Comparison of ENCODE assay signal across 16 mouse cellular contexts in genomic region chr6:101328514-101328913, GRCm38 (mm10). TPM values are rescaled to one million over a fixed set of nuclear protein-coding genes. Genes with fewer than 3 reads are reported as not detected.
DNase-seq lines count a peak whose midpoint lies in the region; ATAC-seq and TF ChIP-seq lines count a peak whose summit lies in the region.
"Had no signal": no experiment of that assay in that cellular context is flagged by ENCODE, and none has a peak within 500 bp of the region (broad histone marks: within the 10 kb centered on the region; RNA-seq: fewer than 3 reads in every experiment).

No protein-coding gene starts in this region.

- H3K4me3 ChIP-seq in heart, embryonic 11.5 days (ENCODE audit: low read depth, low read length) = no peak overlapping the region
- H3K4me3 ChIP-seq in lung, postnatal 0 days (ENCODE audit: low read depth, low read length) = no peak overlapping the region
- no peak overlapping the region for H3K4me3 ChIP-seq in embryonic fibroblast, embryonic 13.5 days (ENCODE audit: insufficient read depth, low read length)
- H3K4me3 ChIP-seq in myocyte = no peak overlapping the region
- no peak overlapping the region for H3K4me3 ChIP-seq in left cerebral cortex, adult 2 months
- H3K4me3 ChIP-seq: embryonic facial prominence, embryonic 13.5 days had no signal

- ATAC-seq in heart, embryonic 11.5 days (replicated peaks; ENCODE audit: insufficient number of reproducible peaks, low FRiP score, low TSS enrichment) = no peak
- ATAC-seq in lung, postnatal 0 days = 0 out of 2 replicates have a peak, but pooled peaks have one; percentile 34
- ATAC-seq: hindbrain, postnatal 0 days had no signal

- no peak for TF ChIP-seq EP300 in lung, postnatal 0 days (IDR thresholded peaks at IDR 0.05)

- TF ChIP-seq POLR2A in embryonic fibroblast, embryonic 13.5 days (IDR thresholded peaks at IDR 0.05; ENCODE audit: low read depth, low read length) = no peak
- no peak for TF ChIP-seq POLR2A in myocyte (IDR thresholded peaks at IDR 0.05; ENCODE audit: insufficient read length, low read depth)

- TF ChIP-seq CTCF in lung, postnatal 0 days (IDR thresholded peaks at IDR 0.05) = no peak
- no peak for TF ChIP-seq CTCF in embryonic fibroblast, embryonic 13.5 days (IDR thresholded peaks at IDR 0.05; ENCODE audit: borderline replicate concordance, insufficient read depth, low read length)
- no peak for TF ChIP-seq CTCF in left cerebral cortex, adult 2 months (IDR thresholded peaks at IDR 0.05)

- no peak overlapping the region for H3K4me2 ChIP-seq in heart, embryonic 11.5 days
- H3K4me2 ChIP-seq in lung, postnatal 0 days (replicated peaks; ENCODE audit: low read depth, low read length) = no peak overlapping the region
- peak overlapping the region; percentile 65 for H3K4me2 ChIP-seq in myocyte (ENCODE audit: low read depth)
- H3K4me2 ChIP-seq: embryonic facial prominence, embryonic 13.5 days; midbrain, embryonic 11.5 days had no signal

- H3ac ChIP-seq in myocyte (ENCODE audit: control insufficient read depth, insufficient read length) = no peak overlapping the region

- H3K9ac ChIP-seq in heart, embryonic 11.5 days (ENCODE audit: low read depth, low read length) = no peak overlapping the region
- H3K9ac ChIP-seq in lung, postnatal 0 days (replicated peaks; ENCODE audit: low read depth) = no peak overlapping the region
- H3K9ac ChIP-seq: embryonic facial prominence, embryonic 13.5 days had no signal

- peak overlapping the region; percentile 73; the same call in 1 of the 2 replicates for H3K27ac ChIP-seq in heart, embryonic 11.5 days (ENCODE audit: low read depth, low read length)
- no peak overlapping the region for H3K27ac ChIP-seq in lung, postnatal 0 days (ENCODE audit: low read length)
- H3K27ac ChIP-seq in embryonic fibroblast, embryonic 13.5 days (ENCODE audit: insufficient read depth, low read length) = peak overlapping the region; percentile 63
- H3K27ac ChIP-seq in left cerebral cortex, adult 2 months = no peak overlapping the region
- H3K27ac ChIP-seq: embryonic facial prominence, embryonic 13.5 days; hindbrain, postnatal 0 days had no signal

- no peaks in the 10 kb centered on the region for H3K9me3 ChIP-seq in heart, embryonic 11.5 days (replicated peaks; ENCODE audit: control insufficient read depth, low read length)
- H3K9me3 ChIP-seq in lung, postnatal 0 days (ENCODE audit: low read length) = no peaks in the 10 kb centered on the region
- H3K9me3 ChIP-seq: embryonic facial prominence, embryonic 13.5 days had no signal

- DNase-seq in heart, adult 9 months (ENCODE audit: low spot score in 2 of 2) = no peak
- peak; percentile 64 for DNase-seq in lung, postnatal 0 days (ENCODE audit: low spot score)
- DNase-seq in lung, postnatal 25 days (ENCODE audit: low spot score) = no peak
- DNase-seq in left cerebral cortex, adult 2 months (ENCODE audit: extremely low spot score in 1 of 2, low spot score in 2 of 2) = no peak
- DNase-seq in cerebellum, adult 9-11 months = no peak
- DNase-seq: cerebellum, adult 18-20 months; kidney, adult 2 months; layer of hippocampus, postnatal 36 days; thymus, postnatal 36 days had no signal

- intact Hi-C loops in left cerebral cortex, adult 2 months (cut with DNase I) = no loop called here

- H3K27me3 ChIP-seq in heart, embryonic 11.5 days (ENCODE audit: control insufficient read depth, insufficient read depth, low read length) = no peaks in the 10 kb centered on the region
- no peaks in the 10 kb centered on the region for H3K27me3 ChIP-seq in lung, postnatal 0 days (replicated peaks; ENCODE audit: insufficient read depth, low read length)
- no peaks in the 10 kb centered on the region for H3K27me3 ChIP-seq in myocyte (ENCODE audit: control insufficient read depth, insufficient read depth, insufficient read length)
- H3K27me3 ChIP-seq: embryonic facial prominence, embryonic 13.5 days had no signal

- H3K4me1 ChIP-seq in heart, embryonic 11.5 days (ENCODE audit: control insufficient read depth, insufficient read depth, low read length) = peaks cover 48% of the 10 kb centered on the region
- peaks cover 17% of the 10 kb centered on the region; the same call in 1 of the 2 replicates for H3K4me1 ChIP-seq in lung, postnatal 0 days (ENCODE audit: insufficient read depth, low read depth, low read length)
- H3K4me1 ChIP-seq in embryonic fibroblast, embryonic 13.5 days (ENCODE audit: control insufficient read depth, insufficient read depth, low read length) = peaks cover 29% of the 10 kb centered on the region

- WGBS in heart, embryonic 11.5 days (ENCODE audit: insufficient replicate concordance) = 31% methylated on average over 6 of the region's 6 CpGs
- WGBS in lung, postnatal 0 days = 21% methylated on average over 6 of the region's 6 CpGs

- no peaks in the 10 kb centered on the region for H3K36me3 ChIP-seq in heart, embryonic 11.5 days (ENCODE audit: control insufficient read depth, insufficient read depth, low read length)
- H3K36me3 ChIP-seq in lung, postnatal 0 days (ENCODE audit: insufficient read depth, low read length) = no peaks in the 10 kb centered on the region
- H3K36me3 ChIP-seq in myocyte (ENCODE audit: control insufficient read depth, insufficient read depth) = no peaks in the 10 kb centered on the region
- H3K36me3 ChIP-seq: embryonic facial prominence, embryonic 13.5 days had no signal

- H3K79me2 ChIP-seq in myocyte (ENCODE audit: control insufficient read depth, insufficient read depth) = peaks cover 21% of the 10 kb centered on the region

TF ChIP-seq in myocyte, 11 proteins besides CTCF, POLR2A, EP300 and RAD21:
- TF ChIP-seq CEBPB (IDR thresholded peaks at IDR 0.05; ENCODE audit: insufficient read depth, poor library complexity, severe bottlenecking) (no peak), POLR2AphosphoS2 (IDR thresholded peaks at IDR 0.05; ENCODE audit: insufficient read length, low read depth) (no peak), E2F4 (IDR thresholded peaks at IDR 0.05; ENCODE audit: insufficient read depth) (no peak), SRF (IDR thresholded peaks at IDR 0.05; ENCODE audit: control insufficient read depth, insufficient read length, low read depth) (no peak), TCF3 (IDR thresholded peaks at IDR 0.05; ENCODE audit: insufficient read length, low read depth) (no peak), TCF12 (IDR thresholded peaks at IDR 0.05; ENCODE audit: insufficient read depth, poor library complexity, severe bottlenecking) (no peak), USF1 (IDR thresholded peaks at IDR 0.05; ENCODE audit: low read depth) (no peak), MYOG (IDR thresholded peaks at IDR 0.05; ENCODE audit: control insufficient read depth in 1 of 3, insufficient read depth in 1 of 3, insufficient read length in 2 of 3, low read depth in 2 of 3) (no peak), REST (IDR thresholded peaks at IDR 0.05; ENCODE audit: insufficient read depth, insufficient read length) (no peak), MAX (IDR thresholded peaks at IDR 0.05; ENCODE audit: low read depth) (no peak), MYOD1 (IDR thresholded peaks at IDR 0.05; ENCODE audit: control insufficient read depth in 1 of 3, insufficient read length in 2 of 3, low read depth in 2 of 3) (no peak)

RNA-seq across cellular contexts. Expression of gene Pdzrn3, which starts 49.2 kb away (rescaled TPM):
- 9.5 and 10.5 TPM in 2 replicates for polyA plus RNA-seq in heart, embryonic 11.5 days (2014; fragmentation: Nextera tagmentation; extraction: Ambion mirVana)
- polyA plus RNA-seq in lung, postnatal 0 days (2015; fragmentation: Nextera tagmentation; extraction: Ambion mirVana) = 5.9 and 7.4 TPM in 2 replicates
- 65.4 and 67.9 TPM in 2 replicates for polyA plus RNA-seq in embryonic fibroblast, embryonic 13.5 days (2011; ENCODE audit: insufficient read length, low read depth, missing spikeins)
- 13.8 TPM for polyA plus RNA-seq in myocyte (2012; fragmentation: generic; extraction: Trizol)
- total RNA-seq in left cerebral cortex, adult 2 months (2021) = 10 to 100 TPM; 47.9 to 50.8 TPM
- total RNA-seq: common myeloid progenitor, adult 5-6 weeks had no signal

Comparison
In these comparisons a context has a peak if more than half of its experiments do, and no peak if none do; other contexts are left out.
1. H3K27ac ChIP-seq: peak in heart, embryonic 11.5 days (single experiment) and embryonic fibroblast, embryonic 13.5 days (single experiment); none in lung, postnatal 0 days (single experiment) and left cerebral cortex, adult 2 months (single experiment).